Mouse (Mus musculus): ENCODE data around the gene Sorl1.

DNA sequence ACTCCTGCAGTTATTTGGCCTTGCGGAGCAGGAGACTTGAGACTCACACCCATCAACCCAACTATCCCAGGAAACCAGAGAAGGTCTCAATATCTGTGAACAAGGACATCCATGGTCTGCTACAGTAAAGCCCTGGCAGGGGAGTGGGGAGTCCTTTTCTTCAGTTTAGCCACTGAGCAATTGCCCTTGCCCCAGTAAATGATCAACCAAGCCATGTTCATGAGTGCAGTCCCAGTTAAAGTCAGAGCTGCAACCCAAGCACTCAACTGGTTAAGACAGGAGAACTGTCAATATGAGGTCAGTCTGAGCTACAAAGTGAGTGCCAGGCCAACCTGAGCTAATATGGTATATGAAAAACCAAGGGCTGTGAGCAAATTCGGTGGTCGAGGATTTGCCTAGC lies 140.8 kb downstream of the Sorl1 start:
- TF ChIP-seq CTCF (IDR thresholded peaks at IDR 0.05; ENCODE audit: extremely low read depth, insufficient read depth, insufficient read length, insufficient replicate concordance), result no peak
- TF ChIP-seq POLR2A (IDR thresholded peaks at IDR 0.05; ENCODE audit: low read depth, low read length), result no peak

Data from spleen, adult 2 months (tissue).